Mouse (Mus musculus): ENCODE measurements around the gene Ttc1.

DNA sequence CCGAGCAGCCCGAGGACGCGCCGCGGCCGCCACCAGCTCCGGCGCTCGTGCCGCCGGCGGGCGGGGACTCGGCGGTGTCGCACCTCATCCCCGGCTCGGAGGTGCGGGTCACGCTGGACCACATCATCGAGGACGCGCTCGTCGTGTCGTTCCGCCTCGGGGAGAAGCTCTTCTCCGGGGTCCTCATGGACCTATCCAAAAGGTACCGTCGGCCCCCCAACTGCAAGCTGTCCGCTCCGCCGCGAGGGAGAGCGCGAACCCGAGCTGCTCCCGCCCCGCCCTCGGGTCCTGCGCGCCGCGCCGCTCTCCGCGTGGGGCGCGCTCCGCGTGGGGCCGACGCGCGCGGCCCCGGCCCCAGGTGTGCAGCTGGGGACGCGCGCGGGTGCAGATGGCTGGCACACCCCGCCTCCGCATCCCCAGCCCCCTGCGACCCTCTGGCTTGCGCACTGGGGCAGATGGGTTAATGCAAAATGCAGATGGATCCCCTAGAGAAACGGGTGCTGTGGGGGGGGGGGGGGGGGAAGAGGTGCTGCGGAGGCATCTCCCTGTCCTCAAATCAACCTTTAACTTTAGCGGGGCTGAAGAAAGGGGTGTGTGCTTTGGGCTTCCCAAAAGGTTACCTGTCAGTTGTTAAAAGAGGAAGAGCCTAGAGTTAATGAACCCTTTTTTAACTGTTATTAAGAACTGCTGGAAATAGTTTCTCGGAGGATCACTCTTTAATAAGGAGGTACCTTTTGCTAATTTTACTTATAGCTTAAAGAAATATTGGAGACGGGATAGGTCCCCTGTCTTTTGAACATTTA lies 65.2 kb downstream of the Ttc1 start:
- TF ChIP-seq CTCF (IDR thresholded peaks at IDR 0.05) (no peak), EP300 (IDR thresholded peaks at IDR 0.05) (no peak)
